Mouse (Mus musculus) lung, embryonic 14.5 days (tissue): Measurements from ENCODE around the gene Cpn1. TPM values are rescaled to one million over a fixed set of nuclear protein-coding genes. Genes with fewer than 3 reads are reported as not detected.

ENCODE experiments used
- ATAC-seq: fragments of 200-750 bp; cut with Nextera tagmentation; 2 replicates; pipeline ENCODE4 v1.8.0; 2017; ENCODE audit warnings: mild to moderate bottlenecking, moderate TSS enrichment, moderate library complexity; ENCODE audit not compliant: insufficient read depth
- DNase-seq: peaks from one replicate; pipeline ENCODE4 v3.0.0-alpha.2; 2015
- H3K27ac ChIP-seq: fragments of 300-500 bp; sonication (generic); 2 replicates; pipeline ENCODE4 v1.5.1; 2014; ENCODE audit warnings: low read depth, mild to moderate bottlenecking, moderate library complexity
- H3K27me3 ChIP-seq: fragments of 300-500 bp; sonication (generic); 2 replicates; pipeline ENCODE4 v1.6.1; 2014; ENCODE audit warnings: low read length, control low read depth; ENCODE audit not compliant: insufficient read depth
- H3K36me3 ChIP-seq: fragments of 300-500 bp; sonication (generic); 2 replicates; pipeline ENCODE4 v1.6.1; 2014; ENCODE audit warnings: control low read depth; ENCODE audit not compliant: insufficient read depth
- H3K4me1 ChIP-seq: fragments of 300-500 bp; sonication (generic); 2 replicates; pipeline ENCODE4 v1.6.1; 2014; ENCODE audit warnings: antibody characterized with exemption, control low read depth; ENCODE audit not compliant: insufficient read depth
- H3K4me2 ChIP-seq: fragments of 300-500 bp; sonication (generic); 2 replicates; pipeline ENCODE4 v1.6.1; 2014; ENCODE audit warnings: mild to moderate bottlenecking
- H3K4me3 ChIP-seq: fragments of 300-500 bp; sonication (generic); 2 replicates; pipeline ENCODE4 v1.5.1; 2014; ENCODE audit warnings: low read depth, low read length
- H3K9ac ChIP-seq: fragments of 300-500 bp; sonication (generic); 2 replicates; pipeline ENCODE4 v1.6.1; 2014
- H3K9me3 ChIP-seq: fragments of 300-500 bp; sonication (generic); 2 replicates; pipeline ENCODE4 v1.6.1; 2016; ENCODE audit warnings: low read depth, low read length, control low read depth
- CTCF ChIP-seq: IDR thresholded peaks from 2 replicates; pipeline ENCODE4 v1.5.1; 2016; ENCODE audit warnings: antibody characterized with exemption, low read depth
- WGBS: fragments of 180-500 bp; shearing (Covaris S2); extraction: QIAGEN DNeasy Blood & Tissue Kit; methylation state at CpG from one replicate; pipeline ENCODE4 v1.1.7; 2014; 5-methylcytosine and 5-hydroxymethylcytosine counted together
- polyA plus RNA-seq: library from polyadenylated mRNA; unstranded; fragments of >200 nt; fragmentation: Nextera tagmentation; extraction: Ambion mirVana; gene quantifications from 2 replicates; pipeline ENCODE4 v1.2.1, GENCODE M21; 2014

Gene Cpn1
- polyA plus RNA-seq, 1 experiment from 2014 or later: 5.4 TPM

DNA sequence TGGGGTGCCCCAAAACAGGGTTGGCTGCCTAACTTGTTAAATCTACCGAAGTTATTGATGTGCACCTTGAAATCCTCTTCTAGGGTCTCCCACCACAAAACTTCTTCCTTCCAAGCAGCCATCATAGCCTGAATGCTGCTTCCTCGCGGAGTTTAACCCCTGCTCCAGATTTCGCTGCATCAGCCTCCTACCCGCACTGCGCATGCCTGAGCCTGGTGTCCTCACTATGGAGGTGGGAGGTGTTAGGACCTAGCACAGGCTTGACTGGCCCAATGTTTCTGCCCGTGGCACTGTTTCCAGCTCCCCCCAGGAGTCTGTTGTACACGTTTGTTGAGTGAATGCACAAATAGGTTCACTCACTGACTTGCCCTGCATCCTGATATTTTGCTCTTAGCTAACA is 4.0 kb upstream of the Cpn1 start:
- WGBS: 80% methylated on average over 8 of the region's 8 CpGs
- H3K4me1 ChIP-seq: no peaks in the 10 kb centered on the region

DNA sequence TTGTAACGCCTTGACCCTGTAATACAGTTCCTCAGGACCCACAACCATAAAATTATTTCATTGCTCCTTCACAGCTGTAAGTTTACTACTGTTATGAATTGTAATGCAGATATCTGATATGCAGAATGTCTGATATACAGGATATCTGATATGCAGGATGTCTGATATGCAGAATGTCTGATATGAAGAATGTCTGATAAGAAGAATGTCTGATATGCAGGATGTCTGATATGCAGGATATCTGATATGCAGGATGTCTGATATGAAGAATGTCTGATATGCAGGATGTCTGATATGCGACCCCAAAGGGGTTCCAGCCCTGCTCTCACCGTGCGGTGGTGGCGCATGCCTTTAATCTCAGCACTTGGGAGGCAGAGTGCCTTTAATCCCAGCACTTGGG is 4.4 kb downstream of the Cpn1 start:
- no peak for TF ChIP-seq CTCF
- Histone ChIP-seq H3K27me3 (no peaks in the 10 kb centered on the region), H3K9ac (no peak overlapping the region), H3K9me3 (no peaks in the 10 kb centered on the region), H3K4me3 (no peak overlapping the region), H3K4me1 (no peaks in the 10 kb centered on the region), H3K36me3 (no peaks in the 10 kb centered on the region), H3K27ac (no peak overlapping the region), H3K4me2 (no peak overlapping the region)
- no peak for ATAC-seq
- WGBS: 83% methylated on average over 5 of the region's 5 CpGs
- DNase-seq: no peak

More for the DNA sequence above, 4.0 kb upstream of the Cpn1 start:
- ATAC-seq (no peak), DNase-seq (no peak)
- H3K36me3 ChIP-seq: no peaks in the 10 kb centered on the region
- TF ChIP-seq CTCF: no peak
- no peak overlapping the region for H3K9ac ChIP-seq
- H3K27ac ChIP-seq: no peak overlapping the region
- no peak overlapping the region for H3K4me2 ChIP-seq
- no peak overlapping the region for H3K4me3 ChIP-seq
- H3K27me3 ChIP-seq: no peaks in the 10 kb centered on the region
- no peaks in the 10 kb centered on the region for H3K9me3 ChIP-seq

GRCm38 (mm10) chr19:43980711-43981110 is 5.6 kb downstream of the Cpn1 start:
- DNase-seq: no peak
- ATAC-seq: no peak
- Histone ChIP-seq H3K9me3 (no peaks in the 10 kb centered on the region), H3K27me3 (no peaks in the 10 kb centered on the region), H3K9ac (no peak overlapping the region), H3K27ac (no peak overlapping the region), H3K4me2 (no peak overlapping the region), H3K36me3 (no peaks in the 10 kb centered on the region), H3K4me3 (no peak overlapping the region), H3K4me1 (no peaks in the 10 kb centered on the region)
- WGBS: 90% methylated on average over 17 of the region's 17 CpGs
- TF ChIP-seq CTCF: no peak

DNA sequence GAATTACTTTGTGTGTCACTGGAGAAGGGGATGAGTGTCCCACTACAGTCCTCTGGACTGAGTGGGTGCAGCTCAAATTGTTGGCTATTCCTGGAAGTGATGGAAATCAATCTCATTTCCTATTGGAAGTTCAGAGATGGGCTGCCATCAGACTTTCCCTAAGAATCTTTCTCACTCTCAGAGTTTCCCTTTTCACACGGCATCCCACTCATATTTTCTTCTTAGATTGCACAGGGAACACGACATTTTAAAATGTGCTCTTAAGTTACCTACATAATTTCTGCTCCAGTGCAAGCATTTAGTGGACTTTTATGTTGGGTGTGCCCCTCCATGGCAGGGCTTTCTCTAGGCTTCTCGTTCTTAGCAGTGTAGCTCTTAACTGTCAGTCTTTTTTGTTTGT is 8.6 kb downstream of the Cpn1 start:
- Histone ChIP-seq H3K4me1 (no peaks in the 10 kb centered on the region), H3K4me3 (no peak overlapping the region), H3K9ac (no peak overlapping the region), H3K36me3 (no peaks in the 10 kb centered on the region), H3K4me2 (no peak overlapping the region), H3K27ac (no peak overlapping the region), H3K9me3 (no peaks in the 10 kb centered on the region), H3K27me3 (no peaks in the 10 kb centered on the region)
- ATAC-seq: no peak
- no peak for DNase-seq
- 76% methylated on average over 3 of the region's 3 CpGs for WGBS
- TF ChIP-seq CTCF: no peak

- WGBS: 62% methylated on average over 6 of the region's 6 CpGs
- Histone ChIP-seq H3K27me3 (no peaks in the 10 kb centered on the region), H3K4me1 (no peaks in the 10 kb centered on the region), H3K4me3 (no peak overlapping the region), H3K4me2 (no peak overlapping the region), H3K9me3 (no peaks in the 10 kb centered on the region), H3K9ac (no peak overlapping the region), H3K27ac (no peak overlapping the region), H3K36me3 (no peaks in the 10 kb centered on the region)
- TF ChIP-seq CTCF: no peak
- DNase-seq (no peak), ATAC-seq (no peak)
Measured at GRCm38 (mm10) chr19:43976661-43977060, 9.7 kb downstream of the Cpn1 start.

DNA sequence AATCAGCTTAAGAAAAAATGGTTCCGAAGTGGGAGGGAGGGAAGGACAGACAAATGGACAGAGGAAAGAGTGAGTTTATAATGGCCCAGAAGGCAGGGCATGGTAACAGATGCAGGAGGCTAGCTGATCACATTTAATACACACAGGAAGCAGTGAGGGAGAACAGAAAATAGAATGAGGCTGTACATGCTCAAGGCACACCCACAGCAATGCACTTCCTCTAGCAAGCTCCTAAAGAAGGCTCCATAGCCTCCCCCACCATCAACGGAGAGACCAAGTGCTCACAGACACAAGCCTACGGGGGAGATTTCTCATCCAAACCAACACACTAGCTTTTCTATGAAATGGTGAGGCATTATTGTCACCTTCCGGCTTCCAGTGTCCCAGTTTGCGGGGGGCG is 12.1 kb downstream of the Cpn1 start:
- Histone ChIP-seq H3K27ac (no peak overlapping the region), H3K4me3 (no peak overlapping the region), H3K4me2 (no peak overlapping the region), H3K36me3 (no peaks in the 10 kb centered on the region), H3K4me1 (no peaks in the 10 kb centered on the region), H3K27me3 (no peaks in the 10 kb centered on the region), H3K9me3 (no peaks in the 10 kb centered on the region), H3K9ac (no peak overlapping the region)
- 89% methylated on average over 6 of the region's 6 CpGs for WGBS
- no peak for TF ChIP-seq CTCF
- ATAC-seq (no peak), DNase-seq (no peak)

- H3K9me3 ChIP-seq: no peaks in the 10 kb centered on the region
- no peak for TF ChIP-seq CTCF
- DNase-seq: no peak
- H3K4me3 ChIP-seq: no peak overlapping the region
- H3K4me1 ChIP-seq: no peaks in the 10 kb centered on the region
- no peaks in the 10 kb centered on the region for H3K36me3 ChIP-seq
- WGBS: 75% methylated on average over 9 of the region's 9 CpGs
- H3K27me3 ChIP-seq: no peaks in the 10 kb centered on the region
- no peak overlapping the region for H3K4me2 ChIP-seq
- no peak overlapping the region for H3K9ac ChIP-seq
- no peak for ATAC-seq
- no peak overlapping the region for H3K27ac ChIP-seq
Measured at GRCm38 (mm10) chr19:43973711-43974110, 12.6 kb downstream of the Cpn1 start.

- WGBS: 88% methylated on average over 8 of the region's 8 CpGs
- ATAC-seq (no peak), DNase-seq (no peak)
- Histone ChIP-seq H3K4me2 (no peak overlapping the region), H3K9me3 (no peaks in the 10 kb centered on the region), H3K9ac (no peak overlapping the region), H3K4me3 (no peak overlapping the region), H3K4me1 (no peaks in the 10 kb centered on the region), H3K27me3 (no peaks in the 10 kb centered on the region), H3K27ac (no peak overlapping the region), H3K36me3 (no peaks in the 10 kb centered on the region)
- no peak for TF ChIP-seq CTCF
Measured at GRCm38 (mm10) chr19:43972129-43972528, 14.2 kb downstream of the Cpn1 start.
